Mouse (Mus musculus) CH12.LX (cell line): ENCODE results near the gene Wnt11. TPM values are rescaled to one million over a fixed set of nuclear protein-coding genes. Genes with fewer than 3 reads are reported as not detected.

Source experiments
- DNase-seq: peaks from one replicate; pipeline ENCODE4 v3.0.0-alpha.2; 2013; ENCODE audit errors: extremely low read depth
- H3K27ac ChIP-seq: 2 replicates; pipeline ENCODE4 v1.5.1; 2012; ENCODE audit warnings: low read depth, mild to moderate bottlenecking, control low read depth, moderate library complexity; ENCODE audit not compliant: insufficient read depth
- H3K27me3 ChIP-seq: replicated peaks from 2 replicates; pipeline ENCODE3; 2012; ENCODE audit warnings: inconsistent platforms
- H3K36me3 ChIP-seq, 2 experiments: replicated peaks in 1 of 2; 2 replicates each; pipeline versions ENCODE3 to v1.6.1; 2012; ENCODE audit warnings: inconsistent platforms in 1 of 2, low read length in 1 of 2, mild to moderate bottlenecking in 1 of 2, mixed read lengths in 1 of 2, moderate library complexity in 1 of 2; ENCODE audit not compliant: control insufficient read depth in 1 of 2, insufficient read depth in 1 of 2
- H3K4me1 ChIP-seq, 2 experiments: 2 replicates each; pipeline ENCODE4 v1.6.1; 2012; ENCODE audit warnings: inconsistent platforms in 1 of 2, moderate library complexity in 1 of 2; ENCODE audit not compliant: insufficient read depth in 2 of 2, control insufficient read depth in 1 of 2
- H3K4me2 ChIP-seq: 2 replicates; pipeline ENCODE4 v1.6.1; 2012; ENCODE audit warnings: low read depth, mild to moderate bottlenecking, control low read depth; ENCODE audit not compliant: poor library complexity, insufficient read depth, severe bottlenecking
- H3K4me3 ChIP-seq, 3 experiments: fragments of 150-350 bp in 1 of 3; sonication (generic) in 1 of 3; replicated peaks in 1 of 3; 2 replicates each; pipeline versions ENCODE3 to v1.5.1; 2011 to 2012; ENCODE audit warnings: low read depth in 2 of 3, low read length in 2 of 3, mild to moderate bottlenecking in 2 of 3, moderate library complexity in 2 of 3, control low read depth in 1 of 3, improper control_type of control experiment in 1 of 3, inconsistent platforms in 1 of 3, mixed read lengths in 1 of 3; ENCODE audit not compliant: poor library complexity in 1 of 3
- H3K79me2 ChIP-seq: replicated peaks from 2 replicates; pipeline ENCODE4 v1.6.1; 2012; ENCODE audit warnings: mild to moderate bottlenecking, moderate library complexity; ENCODE audit not compliant: control insufficient read depth, poor library complexity, insufficient read depth, severe bottlenecking; ENCODE audit errors: extremely low read depth
- H3K9ac ChIP-seq: 2 replicates; pipeline ENCODE4 v1.6.1; 2012; ENCODE audit warnings: low read depth, mild to moderate bottlenecking, control low read depth, moderate library complexity; ENCODE audit not compliant: insufficient read depth
- H3K9me3 ChIP-seq: replicated peaks from 2 replicates; pipeline ENCODE3; 2012; ENCODE audit warnings: low read length, inconsistent platforms, mixed read lengths
- CHD2 ChIP-seq: IDR thresholded peaks from 2 replicates; pipeline ENCODE4 v1.6.1; 2011; ENCODE audit warnings: low read length, improper control_type of control experiment
- JUND ChIP-seq: conservative IDR thresholded peaks from 2 replicates; pipeline ENCODE4 v1.6.1; 2011; ENCODE audit warnings: low read depth, low read length, improper control_type of control experiment
- KAT2A ChIP-seq: IDR thresholded peaks from 2 replicates; pipeline ENCODE4 v1.6.1; 2012; ENCODE audit warnings: low read length, improper control_type of control experiment, inconsistent platforms; ENCODE audit not compliant: insufficient replicate concordance
- MAZ ChIP-seq: IDR thresholded peaks from 2 replicates; pipeline ENCODE4 v1.6.1; 2012; ENCODE audit warnings: low read depth, mild to moderate bottlenecking, inconsistent platforms, low read length, improper control_type of control experiment, moderate library complexity
- MEF2A ChIP-seq: IDR thresholded peaks from 2 replicates; pipeline ENCODE4 v1.6.1; 2014; ENCODE audit warnings: low read depth, mild to moderate bottlenecking, inconsistent platforms, low read length, improper control_type of control experiment, borderline replicate concordance
- POLR2A ChIP-seq: IDR thresholded peaks from 2 replicates; pipeline ENCODE4 v1.6.1; 2011; ENCODE audit warnings: low read depth, mild to moderate bottlenecking, improper control_type of control experiment, low read length
- SIN3A ChIP-seq: IDR thresholded peaks from 2 replicates; pipeline ENCODE4 v1.6.1; 2012; ENCODE audit warnings: low read length, improper control_type of control experiment, inconsistent platforms
- SMC3 ChIP-seq: IDR thresholded peaks from 2 replicates; pipeline ENCODE4 v1.6.1; 2011; ENCODE audit warnings: low read depth, low read length, improper control_type of control experiment
- TBP ChIP-seq: conservative IDR thresholded peaks from 2 replicates; pipeline ENCODE4 v1.6.1; 2011; ENCODE audit warnings: low read depth, low read length, improper control_type of control experiment
- TCF12 ChIP-seq: IDR thresholded peaks from 2 replicates; pipeline ENCODE4 v1.6.1; 2014; ENCODE audit warnings: low read depth, mild to moderate bottlenecking, inconsistent platforms, low read length, improper control_type of control experiment
- USF1 ChIP-seq: IDR thresholded peaks from 2 replicates; pipeline ENCODE4 v1.6.1; 2014; ENCODE audit warnings: low read depth, mild to moderate bottlenecking, inconsistent platforms, low read length, improper control_type of control experiment
- ZNF384 ChIP-seq: IDR thresholded peaks from 2 replicates; pipeline ENCODE4 v1.6.1; 2012; ENCODE audit warnings: low read depth, low read length, improper control_type of control experiment, inconsistent platforms
- dilution Hi-C: fragments of 300-500 bp; cut with MboI; formaldehyde crosslinking; loops from 2 replicates; pipeline ENCODE4 v1.14.3; 2020; ENCODE audit warnings: low sequenced_read_pairs; ENCODE audit not compliant: extremely low pct_unique_long_range_greater_than_20kb, extremely low pct_ligation_motif_present
- in situ Hi-C: fragments of 300-500 bp; cut with MboI; formaldehyde crosslinking; loops from 3 replicates; pipeline ENCODE4 v1.14.3; 2019; ENCODE audit warnings: low sequenced_read_pairs, low pct_ligation_motif_present, low pct_unique_long_range_greater_than_20kb, mixed read lengths
- polyA plus RNA-seq: library from polyadenylated mRNA; unstranded; fragments of >175 nt; gene quantifications from 2 replicates; pipeline ENCODE4 v1.2.1, GENCODE M21; 2012; ENCODE audit warnings: low read depth; ENCODE audit not compliant: insufficient read length
- total RNA-seq, 2 experiments: library from RNA; depleted of rRNA; stranded (reverse); fragments of 300-350 nt in 1 of 2; fragments of >200 nt in 1 of 2; gene quantifications; 2 replicates each; pipeline ENCODE4 v1.2.3; 2012 to 2014

Gene Wnt11
- total and polyA plus RNA-seq, 3 experiments = 0.21 TPM; not detected in 2

DNA sequence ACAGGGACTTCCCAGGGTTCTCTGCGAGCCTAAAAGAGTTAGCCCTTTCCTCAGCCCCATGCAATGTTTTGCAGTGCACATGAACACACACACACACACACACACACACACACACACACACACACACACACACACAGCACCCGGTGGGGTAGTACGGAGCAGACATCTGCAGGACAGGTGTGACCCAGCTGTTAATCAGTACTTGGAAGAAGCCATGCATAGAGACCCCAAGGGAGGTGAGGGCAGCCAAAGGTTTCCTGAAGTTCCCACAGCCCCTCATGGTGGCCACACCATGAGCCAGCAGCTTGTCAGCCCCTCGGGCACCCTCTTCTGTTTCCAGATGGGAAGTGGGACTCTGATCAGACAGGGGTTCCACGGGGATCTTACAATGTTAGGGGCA lies 28.1 kb downstream of the Wnt11 start (continued):
- no peak for TF ChIP-seq TBP
- no peak for TF ChIP-seq SIN3A
- no peak for TF ChIP-seq JUND
- no peak for TF ChIP-seq CHD2
- no peak for TF ChIP-seq ZNF384
- TF ChIP-seq POLR2A = no peak
- peak; percentile 66 for TF ChIP-seq TCF12

DNA sequence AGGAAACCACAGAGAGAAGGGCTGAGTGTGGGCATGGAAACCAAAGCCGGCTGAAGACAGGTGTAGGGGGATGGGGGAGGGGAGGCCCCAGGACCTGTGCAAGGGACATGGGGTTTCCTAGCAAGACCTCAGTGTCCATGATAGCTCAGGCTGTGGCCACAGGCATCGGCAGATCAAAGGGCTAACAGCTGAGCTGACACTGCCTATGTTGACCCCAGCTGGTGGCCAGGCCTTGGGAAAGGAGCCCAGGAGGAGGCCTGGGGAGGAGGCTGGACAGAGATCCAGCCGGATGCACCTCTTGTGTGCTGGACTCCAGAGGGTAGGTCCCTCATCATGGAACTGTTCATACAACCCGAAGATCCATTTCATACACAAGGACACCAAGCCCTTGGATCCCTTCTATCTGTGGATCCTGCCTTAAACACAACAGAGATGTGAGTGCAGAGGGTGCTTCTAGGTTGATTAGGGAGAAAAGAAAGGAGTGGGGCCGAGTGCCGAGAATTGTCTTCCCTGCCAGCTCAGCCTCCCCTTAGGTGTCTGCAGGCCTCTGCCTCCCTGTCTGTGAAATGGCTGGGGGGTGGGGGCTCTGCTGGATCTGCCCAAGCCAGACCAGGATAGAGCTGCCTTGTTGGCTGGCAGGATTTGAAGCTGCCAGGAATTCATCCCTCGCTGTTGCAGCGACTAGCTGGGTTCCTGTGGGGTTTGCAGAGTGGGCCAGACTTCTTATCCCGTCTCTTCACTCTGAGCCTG lies 29.2 kb downstream of the Wnt11 start:
- no peaks in the 10 kb centered on the region for H3K36me3 ChIP-seq
- H3K27ac ChIP-seq = no peak overlapping the region
- H3K4me1 ChIP-seq = peaks cover 21 to 51% of the 10 kb centered on the region in 2 experiments
- dilution Hi-C loops (no loop called here), in situ Hi-C loops (no loop called here)
- H3K9ac ChIP-seq = no peak overlapping the region
- H3K27me3 ChIP-seq = peaks cover 12% of the 10 kb centered on the region
- no peak overlapping the region for H3K4me2 ChIP-seq
- no peak for DNase-seq
- no peaks in the 10 kb centered on the region for H3K79me2 ChIP-seq
- 0 out of 2 replicates have a peak, but pooled peaks have one; percentile 13 for TF ChIP-seq TCF12
- 0 out of 2 replicates have a peak, but pooled peaks have one; percentile 35 for TF ChIP-seq CHD2
- TF ChIP-seq SIN3A = no peak
- no peak overlapping the region for H3K4me3 ChIP-seq
- no peaks in the 10 kb centered on the region for H3K9me3 ChIP-seq

DNA sequence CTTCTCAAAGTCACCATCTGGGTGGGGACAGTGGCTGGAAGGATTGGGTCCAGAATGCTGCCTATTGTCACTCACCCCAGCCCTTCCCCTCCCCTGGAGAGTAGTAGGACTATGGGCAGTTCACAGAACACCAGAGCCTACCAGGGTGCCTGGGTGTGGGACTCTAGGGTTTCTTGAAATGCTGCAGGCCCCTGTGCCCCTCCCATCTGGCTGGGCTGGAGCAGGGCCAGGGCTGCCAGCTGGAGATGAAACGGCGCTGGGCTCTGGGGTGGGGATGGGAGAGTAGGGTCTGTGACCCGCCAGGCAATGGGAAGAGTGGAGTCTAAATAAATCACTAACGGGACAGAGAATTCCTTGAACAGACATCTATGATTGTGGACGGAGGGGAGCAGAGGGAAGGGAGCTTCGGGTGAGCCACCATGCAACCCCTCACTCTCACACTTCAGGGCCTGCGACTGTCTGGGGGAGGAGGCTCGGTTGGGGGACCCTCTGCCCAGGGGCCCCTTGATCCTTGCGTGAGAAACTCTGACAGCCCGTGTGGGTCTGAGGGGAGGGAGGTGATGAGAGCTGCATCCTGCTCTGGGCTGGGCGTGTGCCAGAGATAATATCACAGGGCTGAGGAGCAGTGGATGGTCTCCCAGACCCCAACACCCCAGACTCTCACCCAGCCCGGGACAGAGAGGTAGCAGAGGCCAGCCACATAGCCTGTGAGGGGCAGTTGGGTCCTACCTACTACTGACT lies 32.3 kb downstream of the Wnt11 start:
- no peak overlapping the region for H3K4me3 ChIP-seq
- peaks cover 15% of the 10 kb centered on the region for H3K27me3 ChIP-seq
- no peak overlapping the region for H3K27ac ChIP-seq
- in situ Hi-C loops (no loop called here), dilution Hi-C loops (no loop called here)
- no peak for DNase-seq
- H3K4me2 ChIP-seq = no peak overlapping the region
- no peaks in the 10 kb centered on the region for H3K79me2 ChIP-seq
- peaks cover 26 to 60% of the 10 kb centered on the region in 2 experiments for H3K4me1 ChIP-seq
- H3K9ac ChIP-seq = no peak overlapping the region
- TF ChIP-seq USF1 (no peak), SMC3 (no peak), MEF2A (no peak), TCF12 (no peak), MAZ (no peak), JUND (no peak), KAT2A (no peak), CHD2 (no peak)
- no peaks in the 10 kb centered on the region for H3K9me3 ChIP-seq
- no peaks in the 10 kb centered on the region for H3K36me3 ChIP-seq
